Mouse (Mus musculus): ENCODE results near the gene Olfr1269.

DNA sequence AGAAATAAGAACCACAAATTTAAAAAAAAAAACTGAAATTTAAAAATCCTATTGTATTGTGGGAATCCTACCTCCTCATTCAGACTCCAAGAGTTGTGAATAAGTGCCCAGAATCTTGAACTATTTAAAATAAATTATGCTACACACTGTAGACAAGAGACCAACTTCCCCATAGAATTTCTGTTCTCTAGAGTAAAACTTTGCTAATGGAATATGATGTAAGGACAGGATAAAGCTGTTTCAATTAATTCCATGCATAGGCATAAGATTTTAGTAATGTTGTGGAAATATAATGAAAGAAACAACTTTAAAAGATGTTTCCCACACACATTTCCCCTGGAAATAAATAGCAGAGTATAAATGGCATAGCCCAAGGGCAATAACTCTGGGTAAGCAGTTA lies 21.0 kb upstream of the Olfr1269 start, which contains the start of gene Olfr32:
- no peak for TF ChIP-seq CTCF (IDR thresholded peaks at IDR 0.05; ENCODE audit: control insufficient read depth, insufficient read depth, insufficient replicate concordance, low read depth, low read length)
- TF ChIP-seq POLR2A (IDR thresholded peaks at IDR 0.05; ENCODE audit: control insufficient read depth, low read depth, low read length): no peak
